Mouse (Mus musculus): Measurements from ENCODE around the gene 4931428L18Rik.

4931428L18Rik gene

GRCm38 (mm10) chr1:31152799-31153426, 69.6 kb downstream of the 4931428L18Rik start:
- no peak for DNase-seq (ENCODE audit: extremely low read depth, low read depth)

GRCm38 (mm10) chr1:31150546-31150945, 71.9 kb downstream of the 4931428L18Rik start:
- no peak for DNase-seq (ENCODE audit: extremely low read depth, low read depth)

GRCm38 (mm10) chr1:31149671-31150070, 72.8 kb downstream of the 4931428L18Rik start:
- DNase-seq (ENCODE audit: extremely low read depth, low read depth) = no peak

GRCm38 (mm10) chr1:31143571-31143970, 78.9 kb downstream of the 4931428L18Rik start:
- no peak for DNase-seq (ENCODE audit: extremely low read depth, low read depth)

- DNase-seq (ENCODE audit: extremely low read depth, low read depth) = no peak
These were observed 80.0 kb downstream of the 4931428L18Rik start for GRCm38 (mm10) chr1:31142288-31143094.

- no peak for DNase-seq (ENCODE audit: extremely low read depth, low read depth)
These were observed 84.1 kb downstream of the 4931428L18Rik start for GRCm38 (mm10) chr1:31138387-31138786.

GRCm38 (mm10) chr1:31113466-31113865, 109.0 kb downstream of the 4931428L18Rik start:
- DNase-seq (ENCODE audit: extremely low read depth, low read depth) = no peak

DNA sequence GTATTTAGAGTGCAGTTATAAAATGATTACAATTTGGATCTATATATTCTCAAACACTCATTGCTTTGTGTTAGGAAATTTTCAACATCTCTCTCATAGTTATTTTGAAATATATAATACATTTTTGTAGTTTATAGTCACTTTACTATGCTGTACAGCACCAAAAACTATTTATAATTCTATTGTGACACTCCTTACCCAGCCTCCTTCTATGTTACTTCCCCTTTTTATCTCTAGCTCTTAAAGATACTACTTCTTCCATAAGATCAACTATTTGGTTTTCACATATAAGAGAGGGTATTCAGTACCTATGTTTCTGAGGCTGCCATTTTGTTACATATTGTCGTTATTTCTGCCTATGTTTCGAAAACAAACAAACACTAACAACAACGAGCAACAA, 114.5 kb downstream of the 4931428L18Rik start:
- DNase-seq (ENCODE audit: extremely low read depth, low read depth) = no peak

DNA sequence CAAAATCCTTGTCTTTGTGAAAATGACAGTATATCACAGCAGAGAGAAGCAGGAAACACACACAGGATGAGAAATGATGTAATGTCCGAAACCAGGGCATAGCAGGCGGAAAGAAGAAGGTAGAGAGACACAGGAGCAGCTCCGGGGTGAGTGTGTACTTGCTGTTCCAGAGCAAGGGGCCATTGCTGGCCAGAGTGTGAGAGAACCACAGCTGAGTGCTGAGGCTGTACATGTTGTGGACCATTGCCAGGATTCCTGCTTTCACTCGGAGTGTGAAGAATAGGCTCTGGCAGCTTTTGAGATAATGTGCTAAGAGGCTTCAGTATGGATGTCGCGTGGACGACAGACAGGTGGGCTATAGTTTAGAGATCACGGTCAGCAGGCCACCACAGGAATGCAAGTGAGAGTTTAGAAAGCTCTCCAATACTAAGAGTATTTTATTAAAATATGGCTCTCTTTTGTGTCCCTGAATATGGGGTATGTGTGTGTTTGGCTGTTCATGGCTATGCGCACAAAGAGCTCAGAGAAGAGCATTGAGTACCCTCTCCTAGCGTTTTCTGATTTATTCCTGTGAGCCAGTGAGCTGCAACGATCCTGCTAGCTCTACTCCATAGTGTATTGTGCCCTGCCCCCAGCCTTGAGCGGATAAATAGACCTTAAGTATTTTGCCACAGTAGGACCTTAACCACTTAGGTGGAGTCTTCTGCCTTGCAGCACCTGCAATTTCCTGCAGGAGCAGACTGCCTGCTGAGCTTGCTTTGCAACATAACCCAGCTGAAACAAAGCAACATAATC, 119.4 kb downstream of the 4931428L18Rik start:
- no peak for DNase-seq (ENCODE audit: extremely low read depth, low read depth)

DNA sequence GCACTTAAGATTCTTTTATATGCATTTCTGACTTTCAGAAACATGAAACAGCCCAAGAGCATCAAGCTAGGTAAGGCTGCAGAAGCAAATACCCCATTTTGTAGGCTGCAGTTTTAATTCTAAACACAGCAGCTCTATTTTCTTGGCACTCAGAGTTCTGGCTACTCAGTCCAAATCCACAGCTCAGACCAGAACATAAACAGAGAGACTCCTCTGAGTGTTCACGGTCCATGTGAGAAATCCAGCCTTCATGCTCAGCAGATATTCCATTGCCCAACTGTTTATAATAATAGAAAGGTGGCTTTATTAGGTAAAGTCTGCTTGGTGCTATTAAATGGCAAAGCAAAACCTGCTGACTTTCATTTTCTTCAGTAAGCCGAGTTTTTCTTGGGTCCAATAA, 120.2 kb downstream of the 4931428L18Rik start:
- no peak for DNase-seq (ENCODE audit: extremely low read depth, low read depth)

- DNase-seq (ENCODE audit: extremely low read depth, low read depth) = no peak
These were observed 125.3 kb downstream of the 4931428L18Rik start for GRCm38 (mm10) chr1:31097208-31097607.

GRCm38 (mm10) chr1:31096466-31096793, 126.1 kb downstream of the 4931428L18Rik start:
- no peak for DNase-seq (ENCODE audit: extremely low read depth, low read depth)

GRCm38 (mm10) chr1:31095706-31096465, 126.6 kb downstream of the 4931428L18Rik start:
- DNase-seq (ENCODE audit: extremely low read depth, low read depth) = no peak

DNA sequence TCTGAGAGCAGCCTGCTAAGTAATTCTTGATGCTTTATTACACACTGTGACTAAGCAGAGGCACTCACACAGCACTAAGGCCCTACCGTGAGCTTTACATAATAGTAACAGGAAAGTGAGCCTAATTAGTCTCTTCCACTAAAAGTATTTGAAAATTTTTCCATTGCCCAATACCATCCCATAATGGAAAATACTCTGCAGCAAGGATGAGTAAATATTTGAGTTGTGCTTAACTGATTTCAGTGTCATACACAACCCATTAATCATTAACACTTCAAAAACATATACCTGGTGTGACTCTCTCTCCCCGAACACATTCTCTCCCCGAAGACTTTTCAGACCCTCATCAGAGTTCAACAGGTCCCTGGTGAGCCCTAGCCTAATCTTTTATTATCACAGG, 127.7 kb downstream of the 4931428L18Rik start:
- no peak for DNase-seq (ENCODE audit: extremely low read depth, low read depth)

DNA sequence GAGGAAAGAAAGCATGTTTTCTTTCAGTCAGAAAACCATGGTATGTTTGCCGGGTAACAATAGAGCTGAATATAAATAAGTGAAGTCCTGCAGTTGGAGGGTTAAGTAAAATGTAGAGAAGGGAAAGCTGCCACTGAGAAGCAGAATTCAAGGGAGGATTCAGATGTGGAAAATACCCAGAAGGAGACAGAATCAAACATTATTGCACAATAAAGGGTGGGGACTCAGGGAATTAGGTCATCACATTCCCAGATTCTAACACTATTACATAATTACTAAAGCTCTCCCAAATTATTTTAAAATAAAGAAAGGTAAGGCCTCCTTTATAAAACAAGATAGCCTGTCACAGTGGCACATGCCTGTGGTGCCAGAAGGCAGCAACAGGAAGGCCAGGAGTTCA, 128.5 kb downstream of the 4931428L18Rik start:
- no peak for DNase-seq (ENCODE audit: extremely low read depth, low read depth)

- DNase-seq (ENCODE audit: extremely low read depth, low read depth) = no peak
These were observed 133.8 kb downstream of the 4931428L18Rik start for GRCm38 (mm10) chr1:31088686-31089085.

DNA sequence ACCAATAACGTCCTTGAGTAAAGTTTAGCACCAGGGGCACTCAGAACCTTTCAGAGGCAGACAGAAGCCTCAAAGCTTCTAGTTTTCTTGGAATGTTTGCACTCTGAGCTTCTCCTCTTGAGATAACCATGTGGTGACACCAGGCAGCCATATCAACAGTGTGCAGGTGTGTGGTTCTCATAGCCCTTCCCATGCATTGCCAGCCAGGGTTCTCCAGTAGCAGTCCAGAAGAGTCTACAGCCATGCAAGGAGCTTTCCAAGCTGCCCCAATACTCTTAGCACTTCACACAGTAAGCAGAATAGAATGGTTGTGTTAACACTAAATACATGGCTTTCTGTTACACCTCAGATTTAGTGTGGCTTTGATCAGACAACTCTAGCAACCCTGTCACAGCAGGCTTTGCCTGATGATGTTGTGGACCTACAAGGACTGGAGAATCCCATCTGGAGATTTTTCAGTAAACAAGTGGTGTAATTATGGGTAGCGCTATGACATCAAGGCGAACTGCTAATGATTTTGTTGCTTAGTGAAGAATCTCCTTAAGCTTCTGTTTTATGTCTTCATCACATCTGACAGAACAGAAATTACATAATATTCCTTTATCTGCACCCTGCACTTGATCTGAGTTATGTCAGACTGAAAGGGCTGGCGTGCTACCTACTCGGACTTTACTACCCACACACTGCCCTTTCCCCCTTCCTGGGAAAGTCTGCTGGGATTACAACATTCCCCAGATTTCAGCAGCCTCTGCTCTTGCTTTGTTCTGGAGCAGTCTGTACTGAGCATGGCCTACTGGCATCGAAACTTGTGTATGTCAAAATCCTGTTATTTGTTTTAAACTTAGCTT, 149.7 kb downstream of the 4931428L18Rik start:
- no peak for DNase-seq (ENCODE audit: extremely low read depth, low read depth)

GRCm38 (mm10) chr1:31071209-31071608, 151.3 kb downstream of the 4931428L18Rik start:
- DNase-seq (ENCODE audit: extremely low read depth, low read depth) = no peak

GRCm38 (mm10) chr1:31064817-31065740, 157.4 kb downstream of the 4931428L18Rik start:
- DNase-seq (ENCODE audit: extremely low read depth, low read depth) = no peak

Data from MEL-GATA-1-ER (cell line).